Mouse (Mus musculus) cerebellum, adult 8-10 months (tissue): Measurements from ENCODE around the gene Palld.
A peak's percentile ranks its signal among the peaks of the same experiment; 100 is the strongest.

Source experiments
- DNase-seq: peaks from one replicate; pipeline ENCODE4 v3.0.0; 2022

Palld gene

DNA sequence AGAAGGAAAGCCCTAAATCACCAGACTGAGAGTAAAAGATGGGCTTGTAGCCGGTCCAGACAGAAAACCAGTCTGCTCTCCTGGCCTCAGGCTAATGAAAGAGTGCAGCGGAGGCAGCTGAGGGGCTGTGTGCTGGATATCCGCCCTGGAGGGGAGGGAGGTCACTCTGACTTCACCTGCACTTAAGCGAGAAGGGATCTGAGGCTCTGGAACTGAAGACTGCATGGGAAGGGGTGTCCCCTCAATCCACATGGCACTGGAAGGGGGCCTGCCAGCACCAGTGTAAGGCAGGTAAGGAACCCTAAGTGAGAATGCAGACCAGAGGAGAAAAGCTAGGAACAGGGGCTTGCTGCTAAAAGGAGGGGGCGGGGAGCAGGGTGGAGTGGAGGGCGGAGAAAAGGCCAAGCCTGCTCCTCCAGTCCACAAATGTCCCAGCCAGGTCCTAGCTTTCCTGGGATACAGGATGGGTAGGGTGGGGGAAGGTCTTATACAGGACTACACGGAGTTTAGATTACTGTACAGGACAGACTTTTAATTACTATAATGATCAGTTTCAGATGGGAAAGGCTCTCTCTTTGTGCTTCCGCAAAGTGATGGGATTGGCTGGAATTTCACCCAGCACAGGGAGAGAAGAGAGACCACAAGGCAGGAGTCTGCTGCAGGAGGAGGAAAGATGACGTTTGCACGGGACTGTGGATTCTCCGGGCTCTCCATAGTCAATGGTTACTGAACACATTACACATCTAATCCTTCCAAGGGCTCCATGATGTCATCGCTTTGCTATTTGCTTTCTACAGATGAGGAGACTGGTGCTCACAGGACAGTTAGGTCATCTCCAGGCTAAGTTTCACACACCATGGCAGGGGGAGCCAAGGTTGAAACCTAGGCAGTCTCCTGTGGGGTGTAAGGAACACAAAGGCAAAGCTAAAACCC, 278.7 kb downstream of the Palld start:
- no peak for DNase-seq

DNA sequence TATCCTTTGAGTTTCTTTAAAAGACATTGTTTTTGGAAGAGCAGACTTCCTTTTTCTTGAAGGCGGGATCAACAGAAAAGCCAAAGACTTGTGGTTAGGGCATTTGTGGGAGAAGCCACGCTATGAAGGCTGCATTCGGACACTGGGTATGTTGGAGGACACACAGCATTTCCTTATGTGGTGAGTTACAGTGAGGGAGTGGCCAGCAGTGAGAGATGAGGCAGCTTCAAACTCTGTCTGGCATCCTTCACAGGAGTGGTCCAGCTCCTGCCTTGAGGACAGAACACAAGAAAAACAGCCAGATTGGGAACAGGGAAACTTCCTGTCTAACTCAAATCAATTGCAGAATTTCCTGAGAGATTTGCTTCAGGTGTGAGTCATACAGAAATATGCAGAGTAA, 281.2 kb downstream of the Palld start:
- no peak for DNase-seq

DNA sequence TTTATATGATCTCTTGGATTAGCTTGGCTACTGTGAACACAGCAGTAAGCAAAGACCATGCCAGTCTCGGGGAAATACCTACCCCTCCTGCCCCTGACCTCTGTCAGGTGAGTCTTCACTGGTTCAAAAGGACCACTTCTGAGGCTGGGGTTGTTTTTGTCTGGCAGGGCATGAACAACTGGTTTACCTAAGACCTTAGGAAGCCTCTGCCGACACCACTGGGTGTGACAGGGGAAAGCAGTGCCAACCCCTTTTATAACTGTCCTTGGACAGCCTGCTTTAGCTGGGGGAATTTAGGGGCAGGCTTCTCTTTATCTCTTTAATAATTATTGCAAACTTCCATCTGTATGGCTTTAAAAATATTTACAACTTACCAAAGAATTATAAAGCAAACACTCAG, 284.8 kb downstream of the Palld start:
- no peak for DNase-seq

DNA sequence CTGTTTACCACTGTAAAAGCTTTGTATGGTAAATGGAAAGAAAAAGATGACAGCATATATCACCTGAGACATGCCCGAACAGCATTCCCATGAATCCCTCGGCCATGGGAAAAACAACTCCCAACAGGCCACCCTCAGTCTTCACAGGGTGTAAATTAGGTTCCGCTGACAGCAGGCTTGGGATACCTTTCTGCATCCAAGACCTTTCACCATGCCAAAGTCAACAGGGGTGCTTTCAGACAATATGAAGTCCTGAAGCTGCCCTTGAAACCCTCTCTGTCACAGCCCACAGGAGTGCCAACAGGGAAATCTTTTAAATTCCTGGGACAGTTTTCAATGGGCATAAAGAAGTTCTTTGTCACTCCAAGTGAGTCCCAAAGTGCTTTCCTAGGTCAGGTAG, 285.4 kb downstream of the Palld start:
- DNase-seq, result no peak

DNA sequence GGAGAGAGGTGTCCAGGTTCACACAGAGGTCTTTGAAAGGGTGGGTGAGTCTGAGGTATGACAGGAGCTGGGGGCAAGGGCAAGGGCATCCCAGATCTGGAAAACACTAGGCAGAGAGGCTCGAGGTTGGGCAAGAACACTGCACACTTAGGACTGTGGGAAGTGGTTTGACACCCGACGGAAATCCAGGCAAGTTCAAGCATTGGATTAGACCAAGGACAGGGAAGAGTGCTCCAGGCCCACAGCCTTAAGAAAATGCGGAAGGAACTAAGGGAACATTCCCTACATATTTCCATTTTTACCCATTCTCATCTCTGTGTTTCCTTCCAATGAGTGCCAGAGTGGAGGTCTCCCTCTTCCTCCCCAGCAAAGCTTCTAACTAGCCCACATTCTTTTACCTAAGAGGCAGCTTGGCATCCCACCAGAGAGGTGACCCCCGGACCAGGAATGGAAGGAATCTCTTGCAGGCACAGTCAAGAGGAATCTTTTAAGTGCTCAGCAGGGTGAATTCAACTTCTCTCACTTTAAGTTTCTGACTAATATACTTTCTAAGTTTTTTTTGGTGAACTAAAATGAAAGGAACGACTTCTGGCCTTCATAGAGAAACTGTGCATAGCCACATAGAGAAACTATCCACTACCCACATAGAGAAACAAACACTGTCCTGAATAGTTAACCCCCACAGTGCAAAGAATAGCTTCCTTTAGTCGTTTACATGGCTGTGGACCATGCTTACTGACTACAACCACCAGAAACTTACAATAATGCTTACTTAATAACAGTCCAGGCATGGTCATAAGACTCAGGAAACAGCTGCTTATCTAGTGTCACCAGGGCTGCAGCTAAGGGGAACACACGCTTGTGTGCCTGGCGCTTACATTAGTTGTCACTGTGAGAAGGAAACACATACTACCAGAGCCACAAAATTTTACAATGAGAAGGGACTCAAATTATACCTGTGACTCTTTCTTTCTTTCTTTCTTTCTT, 286.5 kb downstream of the Palld start:
- DNase-seq, result no peak

DNA sequence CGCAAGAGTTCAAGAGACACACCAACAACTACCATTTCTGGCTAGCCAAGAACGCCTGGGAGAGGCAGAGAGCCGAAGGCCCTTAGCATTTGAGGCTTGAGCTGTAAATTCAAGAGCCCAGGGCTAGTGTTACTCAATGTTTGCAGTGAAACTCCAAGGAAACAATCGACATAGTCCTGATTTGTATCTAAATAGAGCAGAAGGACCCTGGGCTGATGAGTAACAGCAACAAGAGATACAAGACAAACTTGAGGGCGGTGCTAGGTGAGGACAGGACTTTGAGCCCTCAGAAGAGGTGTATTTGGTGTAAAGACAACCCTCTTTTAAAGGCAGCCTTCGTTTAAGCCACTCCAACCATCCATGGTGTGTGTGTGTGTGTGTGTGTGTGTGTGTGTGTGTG, 290.7 kb downstream of the Palld start:
- no peak for DNase-seq

DNA sequence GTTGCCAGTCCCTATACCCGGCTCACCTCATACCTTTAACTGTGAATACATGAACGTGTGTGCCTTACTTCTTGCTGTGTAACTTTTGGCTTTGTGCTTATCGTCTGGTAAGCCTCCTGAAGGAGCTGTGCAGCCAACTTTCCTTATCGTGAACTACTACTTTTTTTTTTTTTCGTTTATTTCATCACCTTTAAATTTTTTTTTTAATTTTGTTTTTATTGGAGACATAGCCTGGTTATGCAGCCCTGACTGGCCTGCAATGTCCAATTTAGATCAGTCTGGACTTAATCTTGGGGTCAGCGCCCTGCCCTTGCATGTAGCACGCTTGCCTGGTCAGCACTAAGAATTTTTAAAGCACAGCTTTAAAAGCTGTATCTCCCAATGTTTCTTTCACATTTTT, 291.4 kb downstream of the Palld start:
- no peak for DNase-seq

DNA sequence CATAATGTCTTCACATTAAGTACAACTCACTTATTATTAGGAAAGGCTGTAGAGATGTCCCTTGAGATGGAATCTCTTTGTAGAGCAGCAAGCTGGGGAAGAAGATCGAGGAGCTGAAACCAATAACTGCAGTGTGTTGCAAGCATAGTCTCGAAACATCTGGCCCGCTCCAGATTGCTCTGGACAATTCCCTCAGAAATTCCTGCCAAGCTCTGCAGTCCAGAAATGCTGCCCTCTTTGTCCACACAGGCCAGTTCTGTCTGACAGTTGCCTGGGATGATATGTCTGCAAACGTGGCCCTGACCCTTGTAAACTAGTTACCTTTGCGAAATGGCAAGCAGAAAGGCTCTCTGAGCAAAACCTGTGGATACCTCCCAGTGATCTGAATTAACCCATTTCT, 291.9 kb downstream of the Palld start:
- DNase-seq, result no peak

DNA sequence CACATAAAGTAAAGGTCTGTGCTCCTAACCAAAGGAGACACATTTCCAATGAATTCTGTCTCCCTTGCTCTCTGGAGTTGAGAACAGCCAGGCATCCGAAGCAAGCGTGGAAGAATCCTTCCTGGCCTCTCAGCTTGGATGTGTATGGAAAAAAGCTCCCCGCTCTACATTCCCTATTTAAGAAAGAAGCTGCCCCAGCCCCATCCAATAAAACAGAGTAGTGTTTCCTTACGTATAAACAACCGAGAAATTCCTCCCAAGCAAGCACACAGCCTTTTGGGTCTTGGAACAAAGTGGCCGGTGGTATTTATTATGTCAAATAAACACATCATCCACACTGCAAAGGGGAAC, 295.1 kb downstream of the Palld start:
- no peak for DNase-seq

DNA sequence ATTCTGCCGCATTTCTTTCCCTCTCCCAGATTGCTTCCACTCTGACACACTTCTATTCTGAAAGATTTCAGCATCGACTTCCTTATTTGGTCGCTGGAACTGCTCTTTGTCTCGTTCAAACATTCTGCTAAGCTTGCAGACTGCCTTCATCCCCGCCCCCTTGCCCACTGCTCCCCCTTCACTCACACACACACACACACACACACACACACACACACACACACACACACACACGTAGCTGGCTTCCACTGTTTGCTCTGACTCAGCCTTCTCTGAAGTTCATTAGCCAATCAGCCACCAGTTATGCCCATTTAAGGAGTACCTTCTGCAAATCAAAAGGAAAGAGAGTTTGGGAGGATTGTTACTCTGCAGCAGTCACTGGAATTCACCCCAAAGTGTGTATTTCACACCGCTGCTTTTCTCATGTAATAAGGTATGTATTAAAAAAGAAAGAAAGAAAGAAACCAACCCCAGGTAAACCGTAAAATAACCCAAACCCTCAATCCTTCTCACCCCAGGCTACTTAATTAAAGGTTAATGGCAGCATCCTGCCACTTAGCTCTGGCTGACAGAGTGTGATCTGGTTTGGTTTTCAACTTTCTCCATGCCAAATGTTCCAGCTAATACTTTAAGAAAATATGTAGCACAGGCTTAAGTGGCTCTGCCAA, 295.6 kb downstream of the Palld start:
- no peak for DNase-seq

DNA sequence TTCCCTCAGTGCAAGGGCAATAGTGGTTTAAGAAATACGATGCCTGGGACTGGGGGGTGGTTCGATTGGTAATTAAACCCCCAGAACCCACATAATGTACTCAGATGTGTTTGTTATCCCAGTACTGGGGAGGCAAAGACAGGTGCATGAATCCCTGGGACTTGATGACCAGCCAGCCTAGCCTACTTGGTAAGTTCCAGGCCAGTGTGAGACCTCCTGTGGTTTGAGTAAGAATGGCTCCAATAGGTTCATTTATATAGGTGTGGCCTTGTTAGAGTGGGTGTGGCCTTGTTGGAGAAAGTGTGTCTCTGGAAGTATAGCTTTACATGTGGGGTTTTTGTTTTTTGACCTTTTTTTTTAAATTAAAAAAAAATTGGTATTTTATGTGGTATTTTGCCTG, 297.6 kb downstream of the Palld start:
- DNase-seq, result no peak

DNA sequence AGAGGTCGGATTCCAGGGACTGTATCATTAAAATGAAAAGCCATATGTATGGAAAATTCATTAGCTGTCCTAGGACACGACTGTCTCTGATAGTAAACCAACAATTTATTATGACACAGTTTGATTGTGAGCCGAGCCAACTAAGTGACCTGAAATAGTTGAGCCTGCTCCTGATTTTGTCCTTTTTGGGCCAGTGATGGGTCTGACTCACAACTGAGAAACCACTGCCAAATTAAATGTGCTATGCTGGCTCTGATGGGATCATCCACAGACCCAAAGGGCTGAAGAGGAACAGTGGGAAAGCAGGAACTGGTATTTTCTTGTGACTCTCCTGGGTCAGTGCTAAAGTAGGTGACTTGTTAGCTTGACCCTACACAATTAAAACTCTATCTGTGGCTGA, 305.6 kb downstream of the Palld start:
- DNase-seq, result no peak

DNA sequence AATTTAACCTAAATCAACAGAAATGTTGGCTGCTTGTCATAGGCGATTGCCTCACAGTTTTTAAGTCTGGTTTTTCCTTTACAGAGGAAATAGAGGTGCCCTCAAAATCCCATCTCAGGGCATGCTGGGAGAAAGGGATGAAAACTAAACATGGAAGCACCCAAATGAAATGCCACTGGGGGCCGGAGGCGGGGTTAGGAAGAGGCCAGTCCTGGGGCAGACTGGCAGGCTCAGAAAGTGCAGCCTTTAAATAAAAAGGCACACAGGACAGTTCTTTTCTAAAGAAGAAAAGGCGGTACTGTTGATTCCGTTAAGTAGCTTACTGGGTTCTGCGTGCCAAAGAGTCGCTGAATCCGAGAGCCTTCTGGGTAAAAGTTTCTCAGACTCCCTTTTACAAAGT, 311.0 kb downstream of the Palld start:
- DNase-seq, result peak; percentile 3

DNA sequence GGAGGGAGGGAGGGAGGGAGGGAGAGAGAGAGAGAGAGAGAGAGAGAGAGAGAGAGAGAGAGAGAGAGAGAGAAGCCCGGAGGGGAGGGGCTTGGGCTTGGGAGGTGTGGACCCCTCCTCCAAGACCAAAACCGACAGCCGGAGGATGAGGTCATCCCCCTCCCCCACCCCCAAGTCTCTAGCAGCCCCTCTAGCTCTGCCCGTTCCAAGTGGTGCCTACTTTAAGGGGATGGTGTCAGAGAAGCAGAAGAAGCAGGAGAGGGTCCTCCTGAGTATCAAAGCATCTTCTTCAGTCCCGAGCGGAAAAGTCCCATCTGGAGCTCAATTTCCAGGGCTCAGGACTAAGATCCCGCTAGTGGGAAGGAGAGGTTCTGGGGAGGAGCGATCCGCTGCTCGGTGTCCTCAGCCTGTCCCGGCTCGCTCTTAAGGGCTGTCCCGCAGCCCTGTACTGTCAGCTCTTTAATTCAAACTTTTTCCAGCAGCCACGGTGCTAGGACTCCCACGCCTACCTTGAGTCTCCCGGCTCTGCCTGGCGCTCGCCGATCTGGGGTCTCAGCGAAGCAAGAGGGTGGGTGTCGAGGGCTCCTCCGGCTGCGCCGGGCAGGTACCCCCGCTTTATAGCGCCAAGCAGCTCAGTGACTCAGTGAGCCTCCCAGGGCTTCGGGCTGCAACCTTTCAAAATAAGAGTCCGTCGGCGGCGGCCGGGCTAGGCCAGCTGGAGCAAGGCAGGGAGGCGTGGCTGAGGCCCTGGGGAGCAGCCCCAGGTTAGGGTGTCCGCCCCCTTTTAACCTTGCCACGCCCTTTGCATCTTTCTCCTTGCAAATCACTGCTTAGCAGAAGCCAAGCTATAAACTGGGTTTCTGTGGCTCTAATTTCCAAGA, 311.7 kb downstream of the Palld start:
- DNase-seq, result peak; percentile 30

DNA sequence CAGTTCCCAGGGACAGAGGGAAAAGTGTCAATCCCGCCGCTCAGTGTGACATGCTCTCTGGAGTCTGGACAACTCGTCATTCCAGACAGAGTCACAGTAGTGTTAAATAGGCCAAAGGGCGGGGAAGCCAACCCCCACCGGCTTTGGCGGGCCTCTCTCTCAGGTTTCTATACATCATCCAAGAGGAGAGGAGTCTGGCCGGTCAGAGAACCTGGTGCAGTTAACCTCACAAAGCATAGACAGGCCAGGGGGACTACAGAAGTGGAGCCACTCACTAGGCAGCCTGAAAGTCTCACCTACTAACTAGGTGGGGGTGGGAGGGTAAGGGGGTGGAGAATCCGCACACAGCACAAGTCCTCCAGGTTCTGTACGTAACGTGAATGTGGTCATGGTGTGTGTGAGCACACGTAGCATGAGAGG, 312.5 kb downstream of the Palld start:
- DNase-seq, result no peak

DNA sequence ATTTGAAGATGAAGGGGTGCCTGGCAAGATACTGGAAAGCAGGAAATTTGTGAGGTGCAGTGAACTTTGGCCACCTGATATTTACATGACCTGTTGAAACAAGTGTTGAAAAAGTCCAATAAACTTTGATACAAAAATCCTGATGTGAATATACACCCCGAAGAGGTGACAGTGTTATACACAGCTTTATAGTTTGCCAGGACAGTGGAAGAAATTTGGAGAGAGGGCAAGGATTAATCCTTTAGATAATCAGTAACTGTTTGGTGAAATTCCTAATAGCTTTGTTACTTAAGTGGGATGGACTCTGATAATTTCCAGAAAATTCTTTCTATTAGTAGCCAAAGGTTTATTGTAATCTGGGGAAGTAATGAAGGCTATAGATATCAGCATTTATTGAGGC, 314.2 kb downstream of the Palld start:
- no peak for DNase-seq

DNA sequence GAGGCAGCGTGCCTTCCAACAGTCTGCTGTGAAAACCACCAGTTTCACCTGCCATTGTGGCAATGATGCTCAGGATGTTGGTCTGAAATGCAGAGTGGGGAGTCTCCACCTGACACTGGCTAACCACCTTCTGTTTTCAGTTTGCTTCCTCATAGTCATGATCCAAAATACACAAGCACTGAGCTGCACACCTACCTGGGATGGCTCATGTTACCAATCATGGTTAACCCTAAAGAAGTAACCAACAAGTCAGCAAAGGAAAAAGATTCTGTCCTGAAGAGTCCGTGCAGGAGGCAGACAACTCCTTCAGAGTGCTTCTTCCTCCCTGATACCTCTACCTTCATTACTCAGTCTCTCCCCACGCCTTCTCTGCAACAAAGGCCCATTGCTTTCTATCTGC, 314.8 kb downstream of the Palld start:
- no peak for DNase-seq

DNA sequence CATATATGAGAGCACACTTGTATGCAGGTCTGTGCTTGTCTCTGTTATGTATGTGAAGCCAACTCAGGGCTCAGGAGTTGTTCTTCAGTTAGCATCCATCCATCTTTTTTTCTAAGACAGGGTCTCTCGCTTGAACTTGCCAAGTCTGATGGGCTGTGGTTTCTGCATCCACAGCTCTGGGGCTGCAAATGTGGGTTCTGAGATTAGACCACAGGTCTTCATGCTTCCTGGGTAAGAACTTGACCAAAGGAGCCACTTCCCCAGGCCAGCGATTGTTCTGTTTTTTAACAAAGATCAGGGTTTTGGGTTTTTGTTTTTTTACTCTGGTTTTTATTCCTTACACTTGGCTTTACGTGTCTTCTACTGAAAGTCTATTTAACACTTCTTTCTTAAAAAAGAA, 316.0 kb downstream of the Palld start:
- DNase-seq, result no peak

DNA sequence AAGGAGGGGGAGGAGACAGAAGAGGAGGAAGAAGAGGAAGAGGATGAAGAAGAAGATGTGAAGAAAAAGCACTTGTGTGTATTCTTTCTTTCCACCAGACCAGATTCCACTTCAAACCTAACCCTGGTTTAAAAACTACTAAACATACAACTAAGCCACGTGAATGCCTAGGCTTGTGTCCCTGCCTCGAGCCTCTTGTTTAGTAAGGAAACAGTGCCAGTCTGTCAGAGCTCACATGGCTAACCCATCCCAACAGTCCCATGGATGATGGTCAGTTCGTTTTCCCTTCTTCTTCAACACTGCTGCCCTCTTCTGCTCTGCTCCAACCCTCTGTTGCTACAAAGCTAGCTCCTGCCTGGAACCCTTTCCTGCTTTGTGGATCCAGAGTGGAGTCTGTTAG, 316.7 kb downstream of the Palld start:
- no peak for DNase-seq

DNA sequence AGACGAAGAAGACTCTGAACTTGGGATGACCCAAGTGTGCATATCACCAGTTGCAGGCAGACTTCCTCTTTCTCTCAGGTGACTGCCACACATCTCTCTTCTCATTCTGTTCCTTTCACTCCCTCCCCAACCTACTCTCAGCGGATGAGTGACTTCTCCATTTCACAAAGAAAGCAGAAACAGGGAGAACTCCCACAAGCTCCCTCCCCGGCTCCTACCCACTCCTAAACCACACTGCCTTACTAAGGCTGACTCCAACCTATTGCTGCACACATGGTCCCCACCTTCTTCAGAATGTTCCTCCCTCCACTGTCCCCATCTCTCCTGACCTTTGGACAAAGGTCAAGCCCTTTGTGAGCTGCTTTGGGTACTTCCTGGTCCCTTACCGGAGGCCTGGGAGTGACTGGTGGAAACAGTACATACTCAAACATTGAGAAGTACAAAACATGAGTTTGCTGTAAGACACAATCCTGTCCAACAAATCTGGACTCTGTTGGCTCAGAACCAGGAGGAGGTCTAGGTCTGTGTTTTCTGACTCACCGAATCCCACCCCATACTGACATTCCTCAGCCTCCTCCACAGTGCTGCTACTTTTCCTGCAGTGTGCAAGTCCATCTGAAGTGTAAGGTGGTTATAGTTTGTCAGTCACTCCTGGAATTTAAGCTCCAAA, 317.6 kb downstream of the Palld start:
- DNase-seq, result no peak

DNA sequence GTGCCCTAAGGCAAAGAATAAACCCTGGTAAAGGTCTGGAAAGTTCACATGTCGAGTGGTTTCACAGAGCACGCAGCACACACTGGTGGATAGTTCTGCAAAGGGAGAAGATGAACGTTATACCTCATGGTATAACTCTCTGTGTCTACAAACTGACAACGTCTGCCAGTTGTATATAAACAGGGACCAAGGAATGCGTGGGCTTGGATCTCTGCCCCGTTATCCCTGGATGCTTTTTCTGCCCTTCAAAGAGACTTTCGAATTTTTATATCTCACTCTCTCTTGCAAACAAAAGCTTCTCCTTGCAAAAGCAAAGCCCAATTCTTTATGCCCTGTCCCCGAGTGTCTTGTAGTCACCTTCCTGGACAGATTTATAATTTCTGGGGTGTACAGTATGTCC, 319.9 kb downstream of the Palld start:
- DNase-seq, result no peak

DNA sequence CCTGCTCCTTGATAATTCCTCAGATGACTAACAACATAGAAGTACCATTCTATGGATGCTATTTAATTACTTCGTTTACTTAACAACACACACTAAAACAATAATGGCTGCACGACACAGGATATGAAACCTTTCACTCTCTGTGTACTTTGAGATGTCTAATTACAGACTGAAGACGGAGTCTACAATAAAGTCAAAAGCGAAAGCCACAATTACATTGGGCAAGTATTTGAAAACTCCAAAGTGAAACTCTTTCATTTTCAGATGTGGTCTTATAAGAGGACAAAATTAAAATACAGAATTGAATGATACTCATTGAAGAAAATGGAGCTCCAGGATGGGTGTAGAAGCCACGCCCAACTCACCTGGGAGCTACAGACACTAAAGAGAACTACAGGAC, 321.2 kb downstream of the Palld start:
- DNase-seq, result no peak
